Mouse (Mus musculus): Measurements from ENCODE around the gene A730061H03Rik. TPM values are rescaled to one million over a fixed set of nuclear protein-coding genes. Genes with fewer than 3 reads are reported as not detected.

The A730061H03Rik gene
- polyA plus RNA-seq, 1 experiment from 2014 or later = 0.89 TPM

- H3K27me3 ChIP-seq (replicated peaks; ENCODE audit: control insufficient read depth, insufficient read depth, low read length) = no peaks in the 10 kb centered on the region
- 87% methylated on average over 8 of the region's 8 CpGs for WGBS
- H3K9ac ChIP-seq (ENCODE audit: low read depth, low read length) = no peak within 1 kb of the TSS
- H3K4me1 ChIP-seq (ENCODE audit: control insufficient read depth, insufficient read depth, low read depth, low read length) = peaks cover 5% of the 10 kb centered on the region
- ATAC-seq = no peak
- H3K36me3 ChIP-seq (ENCODE audit: control insufficient read depth, insufficient read depth, low read length) = no peaks in the 10 kb centered on the region
- no peak within 1 kb of the TSS for H3K4me2 ChIP-seq (ENCODE audit: low read length)
- no peak within 1 kb of the TSS for H3K4me3 ChIP-seq (ENCODE audit: low read length)
- H3K27ac ChIP-seq (ENCODE audit: low read depth, low read length) = no peak within 1 kb of the TSS
- H3K9me3 ChIP-seq (ENCODE audit: control insufficient read depth, low read length) = no peaks in the 10 kb centered on the region
Measured at GRCm38 (mm10) chr14:55575302-55575701, 15.1 kb upstream of the A730061H03Rik start, which contains the start of gene Fitm1. Fitm1 (plus strand) TSS chr14:55575617.

GRCm38 (mm10) chr14:55571760-55572159 lies 11.6 kb upstream of the A730061H03Rik start:
- H3K36me3 ChIP-seq (ENCODE audit: control insufficient read depth, insufficient read depth, low read length) = peaks cover 9% of the 10 kb centered on the region
- ATAC-seq = no peak
- H3K4me1 ChIP-seq (ENCODE audit: control insufficient read depth, insufficient read depth, low read depth, low read length) = no peaks in the 10 kb centered on the region
- H3K4me2 ChIP-seq (ENCODE audit: low read length) = no peak overlapping the region
- no peak overlapping the region for H3K27ac ChIP-seq (ENCODE audit: low read depth, low read length)
- no peak overlapping the region for H3K4me3 ChIP-seq (ENCODE audit: low read length)
- no peak overlapping the region for H3K9ac ChIP-seq (ENCODE audit: low read depth, low read length)
- no peaks in the 10 kb centered on the region for H3K9me3 ChIP-seq (ENCODE audit: control insufficient read depth, low read length)
- no peaks in the 10 kb centered on the region for H3K27me3 ChIP-seq (replicated peaks; ENCODE audit: control insufficient read depth, insufficient read depth, low read length)

DNA sequence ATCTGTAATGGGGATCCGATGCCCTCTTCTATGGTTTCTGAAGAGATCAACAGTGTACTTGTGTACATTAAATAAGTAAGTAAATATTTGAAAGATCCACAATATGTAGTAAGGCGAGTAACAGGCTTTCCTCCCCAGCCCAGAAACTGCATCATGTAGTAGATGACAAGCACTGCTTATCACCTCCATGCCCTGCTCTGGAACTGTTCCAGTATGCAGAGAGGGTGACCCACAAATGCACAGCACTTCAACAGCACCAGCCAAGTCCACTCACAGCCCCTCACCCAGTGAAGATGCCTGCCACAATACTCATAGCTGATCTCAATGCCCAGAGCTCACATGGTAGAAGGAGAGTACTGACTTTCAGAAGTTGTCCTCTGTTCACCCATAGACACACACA lies 10.4 kb upstream of the A730061H03Rik start:
- H3K27me3 ChIP-seq (replicated peaks; ENCODE audit: control insufficient read depth, insufficient read depth, low read length) = no peaks in the 10 kb centered on the region
- no peak overlapping the region for H3K4me2 ChIP-seq (ENCODE audit: low read length)
- no peaks in the 10 kb centered on the region for H3K4me1 ChIP-seq (ENCODE audit: control insufficient read depth, insufficient read depth, low read depth, low read length)
- no peak for ATAC-seq
- no peak overlapping the region for H3K9ac ChIP-seq (ENCODE audit: low read depth, low read length)
- H3K4me3 ChIP-seq (ENCODE audit: low read length) = no peak overlapping the region
- no peaks in the 10 kb centered on the region for H3K9me3 ChIP-seq (ENCODE audit: control insufficient read depth, low read length)
- H3K36me3 ChIP-seq (ENCODE audit: control insufficient read depth, insufficient read depth, low read length) = peaks cover 20% of the 10 kb centered on the region
- no peak overlapping the region for H3K27ac ChIP-seq (ENCODE audit: low read depth, low read length)
- WGBS = 89% methylated on average over 2 of the region's 2 CpGs

DNA sequence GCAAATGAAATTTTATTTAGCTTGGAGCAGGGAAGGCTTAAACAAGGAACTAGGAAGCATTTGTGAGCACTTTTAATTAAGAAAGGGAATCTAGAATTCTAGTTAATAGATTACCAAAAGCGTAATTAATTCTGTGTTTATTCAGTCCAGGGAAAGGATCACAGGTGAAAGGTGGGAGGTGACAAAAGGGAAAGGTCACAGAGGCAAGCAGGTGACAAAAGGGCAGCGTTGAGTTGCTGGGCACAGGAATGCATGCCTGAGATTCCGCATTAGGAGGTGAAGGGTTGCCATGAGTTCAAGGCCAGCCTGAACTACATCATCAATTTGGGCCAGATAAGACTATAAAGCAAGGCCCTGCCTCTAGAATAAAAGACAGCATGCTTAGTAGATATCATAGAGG lies 7.3 kb upstream of the A730061H03Rik start:
- WGBS = 86% methylated on average over 3 of the region's 3 CpGs
- no peak overlapping the region for H3K4me2 ChIP-seq (ENCODE audit: low read length)

GRCm38 (mm10) chr14:55565748-55566147 lies 5.5 kb upstream of the A730061H03Rik start:
- H3K27ac ChIP-seq (ENCODE audit: low read depth, low read length) = no peak overlapping the region
- H3K4me3 ChIP-seq (ENCODE audit: low read length) = no peak overlapping the region
- 83% methylated on average over 3 of the region's 3 CpGs for WGBS
- H3K4me1 ChIP-seq (ENCODE audit: control insufficient read depth, insufficient read depth, low read depth, low read length) = peaks cover 13% of the 10 kb centered on the region
- no peak overlapping the region for H3K9ac ChIP-seq (ENCODE audit: low read depth, low read length)
- no peaks in the 10 kb centered on the region for H3K9me3 ChIP-seq (ENCODE audit: control insufficient read depth, low read length)
- H3K27me3 ChIP-seq (replicated peaks; ENCODE audit: control insufficient read depth, insufficient read depth, low read length) = no peaks in the 10 kb centered on the region
- peaks cover 30% of the 10 kb centered on the region for H3K36me3 ChIP-seq (ENCODE audit: control insufficient read depth, insufficient read depth, low read length)
- H3K4me2 ChIP-seq (ENCODE audit: low read length) = no peak overlapping the region
- no peak for ATAC-seq

More for the DNA sequence above, 7.3 kb upstream of the A730061H03Rik start:
- Histone ChIP-seq H3K27me3 (replicated peaks; ENCODE audit: control insufficient read depth, insufficient read depth, low read length) (no peaks in the 10 kb centered on the region), H3K4me3 (ENCODE audit: low read length) (no peak overlapping the region), H3K9ac (ENCODE audit: low read depth, low read length) (no peak overlapping the region), H3K4me1 (ENCODE audit: control insufficient read depth, insufficient read depth, low read depth, low read length) (no peaks in the 10 kb centered on the region), H3K36me3 (ENCODE audit: control insufficient read depth, insufficient read depth, low read length) (peaks cover 30% of the 10 kb centered on the region), H3K9me3 (ENCODE audit: control insufficient read depth, low read length) (no peaks in the 10 kb centered on the region), H3K27ac (ENCODE audit: low read depth, low read length) (no peak overlapping the region)
- no peak for ATAC-seq

GRCm38 (mm10) chr14:55563249-55563648 lies 3.0 kb upstream of the A730061H03Rik start:
- H3K4me1 ChIP-seq (ENCODE audit: control insufficient read depth, insufficient read depth, low read depth, low read length) = peaks cover 15% of the 10 kb centered on the region
- peaks cover 24% of the 10 kb centered on the region for H3K36me3 ChIP-seq (ENCODE audit: control insufficient read depth, insufficient read depth, low read length)
- no peaks in the 10 kb centered on the region for H3K27me3 ChIP-seq (replicated peaks; ENCODE audit: control insufficient read depth, insufficient read depth, low read length)
- H3K27ac ChIP-seq (ENCODE audit: low read depth, low read length) = no peak overlapping the region
- no peak overlapping the region for H3K4me2 ChIP-seq (ENCODE audit: low read length)
- 93% methylated on average over 11 of the region's 11 CpGs for WGBS
- no peak overlapping the region for H3K4me3 ChIP-seq (ENCODE audit: low read length)
- no peaks in the 10 kb centered on the region for H3K9me3 ChIP-seq (ENCODE audit: control insufficient read depth, low read length)
- H3K9ac ChIP-seq (ENCODE audit: low read depth, low read length) = no peak overlapping the region
- no peak for ATAC-seq

- H3K4me1 ChIP-seq (ENCODE audit: control insufficient read depth, insufficient read depth, low read depth, low read length) = peaks cover 15% of the 10 kb centered on the region
Measured at GRCm38 (mm10) chr14:55561860-55562259, 1.7 kb upstream of the A730061H03Rik start.

GRCm38 (mm10) chr14:55559799-55560201 lies 406 bp downstream of the A730061H03Rik start, which contains the start of gene Dcaf11:
Dcaf11 (plus strand) TSS chr14:55560006.
- WGBS = under 1% methylated on average over 27 of the region's 27 CpGs
- peak within 1 kb of the TSS; percentile 88 for H3K9ac ChIP-seq (ENCODE audit: low read depth, low read length)
- no peaks in the 10 kb centered on the region for H3K27me3 ChIP-seq (replicated peaks; ENCODE audit: control insufficient read depth, insufficient read depth, low read length)
- no peaks in the 10 kb centered on the region for H3K9me3 ChIP-seq (ENCODE audit: control insufficient read depth, low read length)
- peak within 1 kb of the TSS; percentile 98 for H3K27ac ChIP-seq (ENCODE audit: low read depth, low read length)
- H3K4me3 ChIP-seq (ENCODE audit: low read length) = peak within 1 kb of the TSS; percentile 67
- peak; percentile 76 for ATAC-seq
- H3K4me2 ChIP-seq (ENCODE audit: low read length) = peak within 1 kb of the TSS; percentile 87
- H3K4me1 ChIP-seq (ENCODE audit: control insufficient read depth, insufficient read depth, low read depth, low read length) = peaks cover 15% of the 10 kb centered on the region
- peaks cover 5% of the 10 kb centered on the region for H3K36me3 ChIP-seq (ENCODE audit: control insufficient read depth, insufficient read depth, low read length)

More at GRCm38 (mm10) chr14:55561860-55562259, 1.7 kb upstream of the A730061H03Rik start:
- H3K9ac ChIP-seq (ENCODE audit: low read depth, low read length) = no peak overlapping the region
- peaks cover 22% of the 10 kb centered on the region for H3K36me3 ChIP-seq (ENCODE audit: control insufficient read depth, insufficient read depth, low read length)
- H3K4me2 ChIP-seq (ENCODE audit: low read length) = no peak overlapping the region; the same call in 1 of the 2 replicates
- 87% methylated on average over 10 of the region's 10 CpGs for WGBS
- no peak overlapping the region for H3K27ac ChIP-seq (ENCODE audit: low read depth, low read length)
- H3K9me3 ChIP-seq (ENCODE audit: control insufficient read depth, low read length) = no peaks in the 10 kb centered on the region
- H3K4me3 ChIP-seq (ENCODE audit: low read length) = no peak overlapping the region
- no peaks in the 10 kb centered on the region for H3K27me3 ChIP-seq (replicated peaks; ENCODE audit: control insufficient read depth, insufficient read depth, low read length)
- ATAC-seq = no peak

DNA sequence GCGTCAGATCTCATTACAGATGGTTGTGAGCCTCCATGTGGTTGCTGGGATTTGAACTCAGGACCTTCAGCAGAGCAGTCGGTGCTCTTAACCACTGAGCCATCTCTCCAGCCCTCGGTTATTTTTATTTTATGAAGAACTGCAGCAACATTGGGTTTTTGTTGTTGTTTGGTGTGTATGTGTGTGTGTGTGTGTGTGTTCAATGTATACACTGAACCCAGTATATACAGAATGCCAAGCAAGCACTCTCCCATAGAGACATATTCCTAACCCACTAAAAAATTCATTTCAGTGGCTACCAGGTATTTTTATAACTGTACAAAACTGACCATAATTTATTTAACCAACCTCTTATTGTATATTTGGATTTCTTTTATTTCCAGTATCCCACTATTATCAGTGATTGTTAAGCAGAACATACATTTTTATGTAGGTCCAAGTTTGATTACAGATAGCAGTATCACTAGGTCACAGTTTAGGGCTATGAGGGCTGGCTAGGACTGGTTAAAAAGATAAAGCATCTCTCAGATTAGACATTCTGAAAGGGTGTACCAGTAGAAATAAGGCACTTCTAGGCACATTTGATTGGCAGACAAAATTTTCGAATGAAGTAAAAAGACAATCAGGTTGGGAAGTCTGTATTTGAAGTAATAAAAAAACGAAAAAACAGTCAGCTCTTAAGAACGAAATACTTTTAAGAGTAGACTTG lies 1.3 kb downstream of the A730061H03Rik start:
- peaks cover 5% of the 10 kb centered on the region; the same call in 1 of the 2 replicates for H3K36me3 ChIP-seq (ENCODE audit: control insufficient read depth, insufficient read depth, low read length)
- peak overlapping the region; percentile 68 for H3K4me2 ChIP-seq (ENCODE audit: low read length)
- H3K9me3 ChIP-seq (ENCODE audit: control insufficient read depth, low read length) = no peaks in the 10 kb centered on the region
- H3K4me3 ChIP-seq (ENCODE audit: low read length) = peak overlapping the region; percentile 67; the same call in 1 of the 2 replicates
- no peaks in the 10 kb centered on the region for H3K27me3 ChIP-seq (replicated peaks; ENCODE audit: control insufficient read depth, insufficient read depth, low read length)
- no peak overlapping the region; the same call in 1 of the 2 replicates for H3K27ac ChIP-seq (ENCODE audit: low read depth, low read length)
- H3K9ac ChIP-seq (ENCODE audit: low read depth, low read length) = no peak overlapping the region; the same call in 1 of the 2 replicates
- peaks cover 15% of the 10 kb centered on the region for H3K4me1 ChIP-seq (ENCODE audit: control insufficient read depth, insufficient read depth, low read depth, low read length)
- ATAC-seq = no peak
- 62% methylated on average over 6 of the region's 6 CpGs for WGBS
